Mouse (Mus musculus): ENCODE results near the gene Il1rl2.

GRCm38 (mm10) chr1:40330181-40330580, 5.8 kb downstream of the Il1rl2 start:
- TF ChIP-seq POLR2A (IDR thresholded peaks at IDR 0.05; ENCODE audit: borderline replicate concordance, control insufficient read depth, low read depth, low read length): no peak
- TF ChIP-seq CTCF (IDR thresholded peaks at IDR 0.05; ENCODE audit: control insufficient read depth, insufficient read depth, low read length): no peak

All from bone marrow, adult 2 months (tissue).